Mouse (Mus musculus): ENCODE measurements around the gene Ryr1. TPM values are rescaled to one million over a fixed set of nuclear protein-coding genes. Genes with fewer than 3 reads are reported as not detected.

The Ryr1 gene
- polyA plus RNA-seq, 1 experiment from 2014 or later = 0.03 TPM

Other genes with a start within 250 kb of the Ryr1 start
- gene Capn12, start 243.8 kb downstream of the Ryr1 start, polyA plus RNA-seq (2018) = 0.22 TPM in 1 of 3 replicates, not detected in the others
- gene Actn4, start 162.8 kb downstream of the Ryr1 start, polyA plus RNA-seq (2018) = 117 to 186 TPM (median 183 TPM) in 3 replicates
- 201 to 248 TPM (median 241 TPM) in 3 replicates for gene Eif3k, start 143.3 kb downstream of the Ryr1 start, polyA plus RNA-seq (2018)
- 3.7 to 5.2 TPM (median 4.7 TPM) in 3 replicates for gene Map4k1, start 143.1 kb downstream of the Ryr1 start, polyA plus RNA-seq (2018)
- 1.8 to 9.4 TPM (median 2.2 TPM) in 3 replicates for gene Rasgrp4, start 9.7 kb upstream of the Ryr1 start, polyA plus RNA-seq (2018)
- gene Fam98c, start 31.1 kb upstream of the Ryr1 start, polyA plus RNA-seq (2018) = 6.9 to 13.8 TPM (median 12.9 TPM) in 3 replicates
- 0.40 to 0.90 TPM (median 0.70 TPM) in 3 replicates for gene Ggn, start 45.0 kb upstream of the Ryr1 start, polyA plus RNA-seq (2018)
- 0.95 to 2.3 TPM (median 1.6 TPM) in 3 replicates for gene Spred3, start 45.2 kb upstream of the Ryr1 start, polyA plus RNA-seq (2018)
- 296 to 477 TPM (median 343 TPM) in 3 replicates for gene Psmd8, start 55.5 kb upstream of the Ryr1 start, polyA plus RNA-seq (2018)
- 0.41 to 1.9 TPM (median 0.86 TPM) in 3 replicates for gene Catsperg1, start 88.9 kb upstream of the Ryr1 start, polyA plus RNA-seq (2018)
- 23.4 to 43.1 TPM (median 38.3 TPM) in 3 replicates for gene Kcnk6, start 107.3 kb upstream of the Ryr1 start, polyA plus RNA-seq (2018)
- 31.3 to 53.4 TPM (median 51.1 TPM) in 3 replicates for gene Yif1b, start 113.2 kb upstream of the Ryr1 start, polyA plus RNA-seq (2018)
- not detected in 3 replicates for gene 2200002D01Rik, start 123.3 kb upstream of the Ryr1 start, polyA plus RNA-seq (2018)
- gene Spint2, start 156.7 kb upstream of the Ryr1 start, polyA plus RNA-seq (2018) = 0.25 to 0.72 TPM (median 0.27 TPM) in 3 replicates
- not detected in 3 replicates for gene Ppp1r14a, start 164.1 kb upstream of the Ryr1 start, polyA plus RNA-seq (2018)
- 0.28 to 1.2 TPM (median 0.29 TPM) in 3 replicates for gene Dpf1, start 178.8 kb upstream of the Ryr1 start, polyA plus RNA-seq (2018)

Data from macrophage (primary cell).